8 mouse cellular contexts compared by ENCODE assay signal in the genomic region with DNA sequence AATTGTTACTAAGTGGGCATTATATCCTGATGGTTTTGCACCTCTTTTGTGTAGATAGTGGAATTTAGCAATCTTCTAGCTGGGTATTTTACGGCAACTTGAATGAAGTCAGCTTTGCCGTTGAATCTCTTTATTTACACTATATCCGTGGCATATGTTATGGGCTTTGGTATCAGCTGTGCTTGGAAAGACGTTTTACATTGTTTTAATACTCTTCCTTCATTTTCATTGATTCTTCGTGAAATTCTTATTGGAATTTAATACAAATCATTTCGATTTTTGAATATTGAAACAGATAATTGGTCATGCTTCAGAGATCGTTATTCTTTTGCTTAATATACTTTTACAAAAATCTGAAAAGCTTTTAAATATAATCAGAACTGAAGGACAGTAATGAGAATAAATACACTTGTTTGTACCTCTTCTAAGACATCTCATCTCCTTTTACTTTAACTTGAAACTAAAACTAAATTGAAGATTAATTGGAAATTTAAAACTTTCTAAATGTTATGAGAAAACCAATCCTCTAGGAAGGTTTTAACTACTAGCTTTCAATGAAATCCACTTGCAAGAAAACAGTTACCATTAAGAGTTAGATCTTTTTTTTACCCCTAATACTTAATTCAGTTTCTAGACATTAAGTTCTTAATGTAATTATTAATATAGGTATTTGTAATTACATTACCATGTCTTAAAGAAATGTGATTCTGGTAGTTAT. TPM values are rescaled to one million over a fixed set of nuclear protein-coding genes. Genes with fewer than 3 reads are reported as not detected.
DNase-seq lines count a peak whose midpoint lies in the region; ATAC-seq lines count a peak whose summit lies in the region.

No protein-coding gene starts in this region.

- H3K36me3 ChIP-seq in forebrain, embryonic 11.5 days (ENCODE audit: control insufficient read depth, insufficient read depth, low read length): no peaks in the 10 kb centered on the region; the same call in 1 of the 2 replicates
- peaks cover 34% of the 10 kb centered on the region for H3K36me3 ChIP-seq in liver, embryonic 12.5 days

- no peak overlapping the region for H3K27ac ChIP-seq in forebrain, embryonic 11.5 days (ENCODE audit: low read depth, low read length)
- peak overlapping the region; percentile 99 for H3K27ac ChIP-seq in liver, embryonic 12.5 days

- H3K4me3 ChIP-seq in forebrain, embryonic 11.5 days (ENCODE audit: low read depth, low read length): peak overlapping the region; percentile 99
- H3K4me3 ChIP-seq in liver, embryonic 12.5 days: peak overlapping the region; percentile 90

- no peak for ATAC-seq in forebrain, embryonic 11.5 days (replicated peaks; ENCODE audit: low FRiP score)
- ATAC-seq in liver, embryonic 12.5 days: no peak

- H3K27me3 ChIP-seq in forebrain, embryonic 11.5 days (ENCODE audit: control insufficient read depth, insufficient read depth, low read length): no peaks in the 10 kb centered on the region
- H3K27me3 ChIP-seq in liver, embryonic 12.5 days (replicated peaks): no peaks in the 10 kb centered on the region

- no peaks in the 10 kb centered on the region for H3K9me3 ChIP-seq in forebrain, embryonic 11.5 days (ENCODE audit: control insufficient read depth, low read length)
- no peaks in the 10 kb centered on the region for H3K9me3 ChIP-seq in liver, embryonic 12.5 days (replicated peaks)

- peak overlapping the region; percentile 68 for H3K4me2 ChIP-seq in forebrain, embryonic 11.5 days (ENCODE audit: low read depth, low read length, severe bottlenecking)
- H3K4me2 ChIP-seq in liver, embryonic 12.5 days: peak overlapping the region; percentile 86

- peaks cover 4% of the 10 kb centered on the region; the same call in 1 of the 2 replicates for H3K4me1 ChIP-seq in forebrain, embryonic 11.5 days (replicated peaks; ENCODE audit: control insufficient read depth, insufficient read depth, low read length)
- peaks cover 21% of the 10 kb centered on the region for H3K4me1 ChIP-seq in liver, embryonic 12.5 days

- intact Hi-C loops in left cerebral cortex, postnatal 25 days (cut with DNase I): no loop called here

- H3K9ac ChIP-seq in forebrain, embryonic 11.5 days (ENCODE audit: low read length): peak overlapping the region; percentile 95
- peak overlapping the region; percentile 98 for H3K9ac ChIP-seq in liver, embryonic 12.5 days

- 7% methylated on average over 7 of the region's 7 CpGs for WGBS in forebrain, embryonic 11.5 days
- 4% methylated on average over 7 of the region's 7 CpGs for WGBS in liver, embryonic 12.5 days (ENCODE audit: insufficient replicate concordance)

- DNase-seq in embryo, embryonic 10.5 days (ENCODE audit: low spot score): peak; percentile 33
- DNase-seq in embryo, embryonic 11 days: no peak
- DNase-seq in 3T3-L1 (ENCODE audit: low read depth, low spot score): peak; percentile 21
- DNase-seq in forebrain, embryonic 11.5 days (ENCODE audit: low spot score): no peak
- no peak for DNase-seq in testis, postnatal 14 days (ENCODE audit: low spot score)
- DNase-seq in adrenal gland, postnatal 36 days: no peak
- no peak for DNase-seq in left cerebral cortex, postnatal 25 days (ENCODE audit: low spot score in 2 of 2)

RNA-seq across cellular contexts. Expression of a gene that starts 1.5 kb away (rescaled TPM):
- polyA plus RNA-seq in forebrain, embryonic 11.5 days (2014; fragmentation: Nextera tagmentation; extraction: Ambion mirVana): 33.6 and 35.4 TPM in 2 replicates
- polyA plus RNA-seq in liver, embryonic 12.5 days (2016; fragmentation: Nextera tagmentation; extraction: Ambion mirVana): 25.1 and 28.0 TPM in 2 replicates
- 10 to 100 TPM; 44.1 to 56.8 TPM for total RNA-seq in adrenal gland, postnatal 36 days (2021)
- total RNA-seq in left cerebral cortex, postnatal 25 days (2021): 10 to 100 TPM; 35.2 to 41.2 TPM

RNA-seq across cellular contexts. Expression of a gene that starts 32.2 kb away (rescaled TPM):
- polyA plus RNA-seq in forebrain, embryonic 11.5 days (2014; fragmentation: Nextera tagmentation; extraction: Ambion mirVana): 90.7 and 91.8 TPM in 2 replicates
- 45.4 and 45.5 TPM in 2 replicates for polyA plus RNA-seq in liver, embryonic 12.5 days (2016; fragmentation: Nextera tagmentation; extraction: Ambion mirVana)
- 10 to 100 TPM; 39.8 to 41.7 TPM for total RNA-seq in adrenal gland, postnatal 36 days (2021)
- total RNA-seq in left cerebral cortex, postnatal 25 days (2021): 10 to 100 TPM; 25.3 to 32.0 TPM

Comparison
In these comparisons a context has a peak if more than half of its experiments do, and no peak if none do; other contexts are left out.
1. DNase-seq: peak in embryo, embryonic 10.5 days (single experiment) and 3T3-L1 (single experiment); none in embryo, embryonic 11 days (single experiment), forebrain, embryonic 11.5 days (single experiment), testis, postnatal 14 days (single experiment), adrenal gland, postnatal 36 days (0 of 2) and left cerebral cortex, postnatal 25 days (0 of 2).